Mouse (Mus musculus): ENCODE data around the gene Irf2. TPM values are rescaled to one million over a fixed set of nuclear protein-coding genes. Genes with fewer than 3 reads are reported as not detected.

Gene Irf2
- polyA plus RNA-seq, 1 experiment from 2014 or later = 43.3 TPM

DNA sequence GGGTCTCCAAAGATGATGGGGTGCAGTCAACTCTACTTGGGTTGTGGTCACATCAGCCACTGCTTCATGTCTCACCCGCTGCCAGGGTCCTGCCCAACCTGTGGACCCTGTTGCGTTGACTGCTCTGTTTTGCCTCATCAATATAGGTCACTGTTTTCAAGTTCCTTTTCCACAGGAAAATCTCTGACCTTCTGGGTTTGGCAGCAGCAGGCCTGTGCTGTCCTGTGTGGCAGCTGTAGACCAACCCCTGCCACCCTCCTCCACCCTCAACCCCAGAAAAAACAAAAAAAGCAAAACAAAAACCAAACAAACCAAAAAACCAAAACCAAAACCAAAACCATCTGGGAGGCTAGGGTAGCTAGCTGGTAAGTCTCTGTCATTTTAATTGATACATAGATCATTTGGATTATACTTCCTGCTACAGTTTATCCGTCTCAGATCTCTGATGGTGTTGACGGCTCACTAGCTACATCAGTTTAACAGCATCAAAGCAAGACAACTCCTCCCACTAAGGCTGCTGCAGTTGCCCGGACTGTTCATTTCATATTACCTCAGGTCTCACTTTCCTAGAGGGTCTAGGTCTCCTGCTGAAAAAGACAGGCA, 16.3 kb downstream of the Irf2 start:
- Histone ChIP-seq H3K4me2 (replicated peaks; ENCODE audit: low read depth) (no peak overlapping the region), H3K27ac (ENCODE audit: low read depth, low read length) (no peak overlapping the region), H3K36me3 (ENCODE audit: control insufficient read depth, insufficient read depth) (no peaks in the 10 kb centered on the region), H3K9me3 (ENCODE audit: control insufficient read depth) (no peaks in the 10 kb centered on the region), H3K27me3 (replicated peaks; ENCODE audit: control insufficient read depth, insufficient read depth, low read length) (no peaks in the 10 kb centered on the region), H3K4me3 (ENCODE audit: low read depth, low read length) (no peak overlapping the region), H3K4me1 (replicated peaks; ENCODE audit: control insufficient read depth, insufficient read depth, low read length) (peaks cover 16% of the 10 kb centered on the region), H3K9ac (ENCODE audit: low read depth, low read length) (no peak overlapping the region)
- no peak for TF ChIP-seq CTCF (IDR thresholded peaks at IDR 0.05; ENCODE audit: low read depth)
- 65% methylated on average over 5 of the region's 5 CpGs for WGBS
- no peak for ATAC-seq

- no peak overlapping the region for H3K4me2 ChIP-seq (replicated peaks; ENCODE audit: low read depth)
- H3K9me3 ChIP-seq (ENCODE audit: control insufficient read depth) = no peaks in the 10 kb centered on the region
- 89% methylated on average over 9 of the region's 9 CpGs for WGBS
- H3K27me3 ChIP-seq (replicated peaks; ENCODE audit: control insufficient read depth, insufficient read depth, low read length) = no peaks in the 10 kb centered on the region
- TF ChIP-seq CTCF (IDR thresholded peaks at IDR 0.05; ENCODE audit: low read depth) = no peak
- no peak overlapping the region for H3K27ac ChIP-seq (ENCODE audit: low read depth, low read length)
- no peaks in the 10 kb centered on the region for H3K36me3 ChIP-seq (ENCODE audit: control insufficient read depth, insufficient read depth)
- no peak overlapping the region for H3K4me3 ChIP-seq (ENCODE audit: low read depth, low read length)
- ATAC-seq = no peak
- no peak overlapping the region for H3K9ac ChIP-seq (ENCODE audit: low read depth, low read length)
- peaks cover 26% of the 10 kb centered on the region; the same call in 1 of the 2 replicates for H3K4me1 ChIP-seq (replicated peaks; ENCODE audit: control insufficient read depth, insufficient read depth, low read length)
These were observed 18.1 kb downstream of the Irf2 start for GRCm38 (mm10) chr8:46757613-46758012.

DNA sequence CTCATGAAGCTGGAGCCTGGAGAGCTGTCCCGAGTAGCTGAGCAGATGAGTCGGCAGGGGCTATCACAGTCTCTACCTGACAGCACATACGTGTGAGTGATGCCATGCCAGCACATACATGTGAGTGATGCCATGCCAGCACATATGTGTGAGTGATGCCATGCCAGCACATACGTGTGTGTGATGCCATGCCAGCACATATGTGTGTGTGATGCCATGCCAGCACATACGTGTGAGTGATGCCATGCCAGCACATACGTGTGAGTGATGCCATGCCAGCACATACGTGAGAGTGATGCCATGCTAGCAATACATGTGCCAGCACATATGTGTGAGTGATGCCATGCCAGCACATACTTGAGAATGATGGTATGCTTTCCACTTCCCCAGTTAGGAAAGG, 18.6 kb downstream of the Irf2 start:
- no peaks in the 10 kb centered on the region for H3K9me3 ChIP-seq (ENCODE audit: control insufficient read depth)
- no peak for ATAC-seq

GRCm38 (mm10) chr8:46758676-46759075, 19.1 kb downstream of the Irf2 start:
- no peak overlapping the region for H3K27ac ChIP-seq (ENCODE audit: low read depth, low read length)
- ATAC-seq = peak; percentile 55
- no peak overlapping the region for H3K4me2 ChIP-seq (replicated peaks; ENCODE audit: low read depth)
- WGBS = 38% methylated on average over 2 of the region's 2 CpGs
- H3K9ac ChIP-seq (ENCODE audit: low read depth, low read length) = no peak overlapping the region
- H3K4me3 ChIP-seq (ENCODE audit: low read depth, low read length) = no peak overlapping the region
- no peaks in the 10 kb centered on the region for H3K27me3 ChIP-seq (replicated peaks; ENCODE audit: control insufficient read depth, insufficient read depth, low read length)
- no peak for TF ChIP-seq CTCF (IDR thresholded peaks at IDR 0.05; ENCODE audit: low read depth)
- no peaks in the 10 kb centered on the region for H3K9me3 ChIP-seq (ENCODE audit: control insufficient read depth)
- no peaks in the 10 kb centered on the region for H3K36me3 ChIP-seq (ENCODE audit: control insufficient read depth, insufficient read depth)
- H3K4me1 ChIP-seq (replicated peaks; ENCODE audit: control insufficient read depth, insufficient read depth, low read length) = peaks cover 26% of the 10 kb centered on the region; the same call in 1 of the 2 replicates

More for the DNA sequence above, 18.6 kb downstream of the Irf2 start:
- Histone ChIP-seq H3K4me2 (replicated peaks; ENCODE audit: low read depth) (no peak overlapping the region), H3K9ac (ENCODE audit: low read depth, low read length) (no peak overlapping the region), H3K27me3 (replicated peaks; ENCODE audit: control insufficient read depth, insufficient read depth, low read length) (no peaks in the 10 kb centered on the region), H3K4me3 (ENCODE audit: low read depth, low read length) (no peak overlapping the region), H3K36me3 (ENCODE audit: control insufficient read depth, insufficient read depth) (no peaks in the 10 kb centered on the region), H3K27ac (ENCODE audit: low read depth, low read length) (no peak overlapping the region), H3K4me1 (replicated peaks; ENCODE audit: control insufficient read depth, insufficient read depth, low read length) (peaks cover 26% of the 10 kb centered on the region; the same call in 1 of the 2 replicates)
- no peak for TF ChIP-seq CTCF (IDR thresholded peaks at IDR 0.05; ENCODE audit: low read depth)
- WGBS = 89% methylated on average over 7 of the region's 7 CpGs

- TF ChIP-seq CTCF (IDR thresholded peaks at IDR 0.05; ENCODE audit: low read depth) = no peak
- no peak for ATAC-seq
- 80% methylated on average over 7 of the region's 7 CpGs for WGBS
- Histone ChIP-seq H3K36me3 (ENCODE audit: control insufficient read depth, insufficient read depth) (no peaks in the 10 kb centered on the region), H3K4me1 (replicated peaks; ENCODE audit: control insufficient read depth, insufficient read depth, low read length) (peaks cover 26% of the 10 kb centered on the region; the same call in 1 of the 2 replicates), H3K27me3 (replicated peaks; ENCODE audit: control insufficient read depth, insufficient read depth, low read length) (no peaks in the 10 kb centered on the region), H3K4me2 (replicated peaks; ENCODE audit: low read depth) (no peak overlapping the region), H3K9ac (ENCODE audit: low read depth, low read length) (no peak overlapping the region), H3K27ac (ENCODE audit: low read depth, low read length) (no peak overlapping the region), H3K4me3 (ENCODE audit: low read depth, low read length) (no peak overlapping the region), H3K9me3 (ENCODE audit: control insufficient read depth) (no peaks in the 10 kb centered on the region)
These were observed 20.0 kb downstream of the Irf2 start for GRCm38 (mm10) chr8:46759562-46759961.

DNA sequence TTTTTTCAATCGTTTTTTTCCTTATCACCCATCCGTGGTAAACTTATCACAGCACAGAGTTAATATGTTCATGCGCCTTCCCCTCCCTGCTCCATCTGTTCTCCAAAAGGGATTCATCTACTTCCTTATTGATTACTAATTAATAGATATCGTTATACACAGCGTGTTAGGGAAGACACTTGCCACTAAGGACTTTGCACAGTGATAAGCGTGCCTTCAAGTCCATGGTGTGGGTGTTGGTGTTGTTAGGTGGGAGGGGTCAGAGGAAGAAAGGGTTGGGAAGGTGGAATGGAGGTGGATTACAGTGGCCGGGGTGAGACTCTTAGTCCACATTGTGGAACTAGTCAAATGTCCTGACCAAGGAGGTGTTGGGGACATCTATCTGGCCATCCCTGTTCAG, 21.2 kb downstream of the Irf2 start:
- Histone ChIP-seq H3K4me1 (replicated peaks; ENCODE audit: control insufficient read depth, insufficient read depth, low read length) (peaks cover 26% of the 10 kb centered on the region; the same call in 1 of the 2 replicates), H3K27me3 (replicated peaks; ENCODE audit: control insufficient read depth, insufficient read depth, low read length) (no peaks in the 10 kb centered on the region), H3K36me3 (ENCODE audit: control insufficient read depth, insufficient read depth) (no peaks in the 10 kb centered on the region), H3K27ac (ENCODE audit: low read depth, low read length) (peak overlapping the region; percentile 41; the same call in 1 of the 2 replicates), H3K4me2 (replicated peaks; ENCODE audit: low read depth) (peak overlapping the region; percentile 39), H3K9me3 (ENCODE audit: control insufficient read depth) (no peaks in the 10 kb centered on the region), H3K9ac (ENCODE audit: low read depth, low read length) (no peak overlapping the region), H3K4me3 (ENCODE audit: low read depth, low read length) (no peak overlapping the region)
- no peak for TF ChIP-seq CTCF (IDR thresholded peaks at IDR 0.05; ENCODE audit: low read depth)
- WGBS = 46% methylated on average over 7 of the region's 7 CpGs
- peak; percentile 91 for ATAC-seq
